Mouse (Mus musculus) neural tube, embryonic 15.5 days (tissue): Measurements from ENCODE around the gene Ppa1. TPM values are rescaled to one million over a fixed set of nuclear protein-coding genes. Genes with fewer than 3 reads are reported as not detected.

Experiments used
- ATAC-seq: fragments of 200-750 bp; cut with Nextera tagmentation; 2 replicates; pipeline ENCODE4 v1.8.0; 2017; ENCODE audit warnings: mild to moderate bottlenecking, moderate TSS enrichment, moderate library complexity; ENCODE audit not compliant: low FRiP score
- H3K27ac ChIP-seq: fragments of 300-500 bp; sonication (generic); replicated peaks from 2 replicates; pipeline ENCODE4 v1.5.1; 2015; ENCODE audit warnings: mild to moderate bottlenecking, inconsistent platforms
- H3K27me3 ChIP-seq: fragments of 300-500 bp; sonication (generic); replicated peaks from 2 replicates; pipeline ENCODE4 v1.6.1; 2015; ENCODE audit warnings: inconsistent platforms
- H3K36me3 ChIP-seq: fragments of 300-500 bp; sonication (generic); 2 replicates; pipeline ENCODE4 v1.6.1; 2015; ENCODE audit warnings: inconsistent platforms
- H3K4me1 ChIP-seq: fragments of 300-500 bp; sonication (generic); 2 replicates; pipeline ENCODE4 v1.6.1; 2015; ENCODE audit warnings: inconsistent platforms
- H3K4me2 ChIP-seq: fragments of 300-500 bp; sonication (generic); 2 replicates; pipeline ENCODE4 v1.6.1; 2015; ENCODE audit warnings: inconsistent platforms, mild to moderate bottlenecking, moderate library complexity
- H3K4me3 ChIP-seq: fragments of 300-500 bp; sonication (generic); replicated peaks from 2 replicates; pipeline ENCODE4 v1.5.1; 2015; ENCODE audit warnings: mild to moderate bottlenecking, inconsistent platforms
- H3K9ac ChIP-seq: fragments of 300-500 bp; sonication (generic); replicated peaks from 2 replicates; pipeline ENCODE4 v1.6.1; 2015; ENCODE audit warnings: mild to moderate bottlenecking, inconsistent platforms
- H3K9me3 ChIP-seq: fragments of 300-500 bp; sonication (generic); replicated peaks from 2 replicates; pipeline ENCODE4 v1.6.1; 2016; ENCODE audit warnings: inconsistent platforms
- WGBS: fragments of 180-500 bp; shearing (Covaris S2); methylation state at CpG from one replicate; pipeline ENCODE4 v1.1.7; 2015; ENCODE audit warnings: mixed read lengths; 5-methylcytosine and 5-hydroxymethylcytosine counted together
- polyA plus RNA-seq: library from polyadenylated mRNA; unstranded; fragments of >200 nt; fragmentation: Nextera tagmentation; extraction: Ambion mirVana; gene quantifications from 2 replicates; pipeline ENCODE4 v1.2.1, GENCODE M21; 2015

Ppa1 gene
- polyA plus RNA-seq, 1 experiment from 2014 or later: 200 TPM

GRCm38 (mm10) chr10:61654105-61654504, 5.8 kb downstream of the Ppa1 start:
- no peak overlapping the region for H3K27ac ChIP-seq
- H3K4me2 ChIP-seq: no peak overlapping the region
- no peak for ATAC-seq
- WGBS: 96% methylated on average over 4 of the region's 4 CpGs
- no peak overlapping the region for H3K4me3 ChIP-seq
- H3K27me3 ChIP-seq: no peaks in the 10 kb centered on the region
- H3K9ac ChIP-seq: no peak overlapping the region
- H3K9me3 ChIP-seq: no peaks in the 10 kb centered on the region
- peaks cover 12% of the 10 kb centered on the region for H3K36me3 ChIP-seq
- H3K4me1 ChIP-seq: peaks cover 13% of the 10 kb centered on the region

- H3K4me2 ChIP-seq: no peak overlapping the region
- H3K27me3 ChIP-seq: no peaks in the 10 kb centered on the region
- H3K9ac ChIP-seq: no peak overlapping the region
- no peak overlapping the region for H3K4me3 ChIP-seq
- peaks cover 7% of the 10 kb centered on the region; the same call in 1 of the 2 replicates for H3K4me1 ChIP-seq
- no peaks in the 10 kb centered on the region for H3K9me3 ChIP-seq
- H3K27ac ChIP-seq: no peak overlapping the region
- ATAC-seq: no peak
- peaks cover 17% of the 10 kb centered on the region for H3K36me3 ChIP-seq
- 94% methylated on average over 7 of the region's 7 CpGs for WGBS
These were observed 6.3 kb downstream of the Ppa1 start for GRCm38 (mm10) chr10:61654691-61655090.

GRCm38 (mm10) chr10:61655188-61655587, 6.8 kb downstream of the Ppa1 start:
- Histone ChIP-seq H3K4me1 (peaks cover 5% of the 10 kb centered on the region; the same call in 1 of the 2 replicates), H3K9me3 (no peaks in the 10 kb centered on the region), H3K4me2 (no peak overlapping the region), H3K4me3 (no peak overlapping the region), H3K36me3 (peaks cover 22% of the 10 kb centered on the region), H3K9ac (no peak overlapping the region), H3K27me3 (no peaks in the 10 kb centered on the region), H3K27ac (no peak overlapping the region)
- ATAC-seq: no peak
- 97% methylated on average over 3 of the region's 3 CpGs for WGBS

- H3K36me3 ChIP-seq: peaks cover 32% of the 10 kb centered on the region
- 92% methylated on average over 18 of the region's 18 CpGs for whole genome bisulfite sequencing
These were observed 8.9 kb downstream of the Ppa1 start for GRCm38 (mm10) chr10:61656928-61657882.

GRCm38 (mm10) chr10:61657985-61658384, 9.6 kb downstream of the Ppa1 start:
- H3K27ac ChIP-seq: no peak overlapping the region
- no peak for ATAC-seq
- peaks cover 29% of the 10 kb centered on the region for H3K36me3 ChIP-seq
- 38% methylated on average over 4 of the region's 4 CpGs for WGBS
- H3K27me3 ChIP-seq: no peaks in the 10 kb centered on the region
- H3K4me2 ChIP-seq: no peak overlapping the region
- H3K4me3 ChIP-seq: no peak overlapping the region
- H3K9ac ChIP-seq: no peak overlapping the region
- peaks cover 14% of the 10 kb centered on the region; the same call in 1 of the 2 replicates for H3K4me1 ChIP-seq
- H3K9me3 ChIP-seq: no peaks in the 10 kb centered on the region

More at GRCm38 (mm10) chr10:61656928-61657882, 8.9 kb downstream of the Ppa1 start:
- H3K27me3 ChIP-seq: no peaks in the 10 kb centered on the region
- H3K9ac ChIP-seq: no peak overlapping the region
- no peak overlapping the region for H3K4me2 ChIP-seq
- no peak overlapping the region for H3K27ac ChIP-seq
- peaks cover 6% of the 10 kb centered on the region; the same call in 1 of the 2 replicates for H3K4me1 ChIP-seq
- no peaks in the 10 kb centered on the region for H3K9me3 ChIP-seq
- H3K4me3 ChIP-seq: no peak overlapping the region
- ATAC-seq: no peak

GRCm38 (mm10) chr10:61661887-61662286, 13.5 kb downstream of the Ppa1 start:
- H3K4me2 ChIP-seq: no peak overlapping the region
- no peak overlapping the region for H3K27ac ChIP-seq
- ATAC-seq: no peak
- WGBS: 67% methylated on average over 8 of the region's 8 CpGs
- H3K9ac ChIP-seq: no peak overlapping the region
- no peaks in the 10 kb centered on the region for H3K9me3 ChIP-seq
- H3K4me1 ChIP-seq: peaks cover 15% of the 10 kb centered on the region; the same call in 1 of the 2 replicates
- H3K4me3 ChIP-seq: no peak overlapping the region
- peaks cover 46% of the 10 kb centered on the region for H3K36me3 ChIP-seq
- H3K27me3 ChIP-seq: no peaks in the 10 kb centered on the region

GRCm38 (mm10) chr10:61662391-61662988, 14.1 kb downstream of the Ppa1 start:
- Histone ChIP-seq H3K4me3 (no peak overlapping the region), H3K36me3 (peaks cover 47% of the 10 kb centered on the region), H3K9me3 (no peaks in the 10 kb centered on the region), H3K4me1 (peaks cover 15% of the 10 kb centered on the region; the same call in 1 of the 2 replicates), H3K27me3 (no peaks in the 10 kb centered on the region), H3K9ac (no peak overlapping the region), H3K4me2 (no peak overlapping the region), H3K27ac (peak overlapping the region; percentile 28; the same call in 1 of the 2 replicates)
- ATAC-seq: no peak
- WGBS: 25% methylated on average over 10 of the region's 10 CpGs

GRCm38 (mm10) chr10:61665111-61665510, 16.8 kb downstream of the Ppa1 start:
- Histone ChIP-seq H3K4me1 (peaks cover 15% of the 10 kb centered on the region; the same call in 1 of the 2 replicates), H3K9me3 (no peaks in the 10 kb centered on the region), H3K4me2 (no peak overlapping the region), H3K9ac (no peak overlapping the region), H3K27me3 (no peaks in the 10 kb centered on the region), H3K27ac (no peak overlapping the region), H3K36me3 (peaks cover 55% of the 10 kb centered on the region), H3K4me3 (no peak overlapping the region)
- WGBS: 97% methylated on average over 10 of the region's 10 CpGs
- ATAC-seq: no peak

GRCm38 (mm10) chr10:61665651-61666050, 17.3 kb downstream of the Ppa1 start:
- Histone ChIP-seq H3K27ac (no peak overlapping the region), H3K9me3 (no peaks in the 10 kb centered on the region), H3K27me3 (no peaks in the 10 kb centered on the region), H3K9ac (no peak overlapping the region), H3K4me1 (peaks cover 15% of the 10 kb centered on the region; the same call in 1 of the 2 replicates), H3K36me3 (peaks cover 57% of the 10 kb centered on the region), H3K4me2 (no peak overlapping the region), H3K4me3 (no peak overlapping the region)
- 74% methylated on average over 3 of the region's 3 CpGs for WGBS
- ATAC-seq: no peak

- 32% methylated on average over 7 of the region's 7 CpGs for WGBS
- peak; percentile 38; the same call in 1 of the 2 replicates for ATAC-seq
These were observed 20.9 kb downstream of the Ppa1 start for GRCm38 (mm10) chr10:61669289-61669688.

GRCm38 (mm10) chr10:61669896-61670295, 21.5 kb downstream of the Ppa1 start:
- H3K36me3 ChIP-seq: peaks cover 79% of the 10 kb centered on the region
- H3K4me3 ChIP-seq: no peak overlapping the region
- ATAC-seq: no peak
- H3K27me3 ChIP-seq: no peaks in the 10 kb centered on the region
- no peaks in the 10 kb centered on the region for H3K4me1 ChIP-seq
- no peaks in the 10 kb centered on the region for H3K9me3 ChIP-seq
- H3K4me2 ChIP-seq: no peak overlapping the region
- no peak overlapping the region for H3K9ac ChIP-seq
- H3K27ac ChIP-seq: no peak overlapping the region

More at GRCm38 (mm10) chr10:61669289-61669688, 20.9 kb downstream of the Ppa1 start:
- peaks cover 79% of the 10 kb centered on the region for H3K36me3 ChIP-seq
- no peak overlapping the region for H3K4me3 ChIP-seq
- no peak overlapping the region for H3K4me2 ChIP-seq
- no peaks in the 10 kb centered on the region for H3K27me3 ChIP-seq
- no peaks in the 10 kb centered on the region for H3K4me1 ChIP-seq
- no peak overlapping the region for H3K9ac ChIP-seq
- no peak overlapping the region for H3K27ac ChIP-seq
- H3K9me3 ChIP-seq: no peaks in the 10 kb centered on the region
